Mouse (Mus musculus) monocyte, adult 2 months (primary cell): Measurements from ENCODE around the gene Utrn.
"Not testable (repeated sequence)": the region's sequence is repeated elsewhere in the genome, so short reads cannot be mapped to it uniquely, and the experiment has no call there.

Source experiments
- DNase-seq, 2 experiments: peaks; one replicate each; pipeline ENCODE4 v3.0.0; 2022; ENCODE audit warnings: low spot score in 2 of 2, low read depth in 1 of 2

The Utrn gene

DNA sequence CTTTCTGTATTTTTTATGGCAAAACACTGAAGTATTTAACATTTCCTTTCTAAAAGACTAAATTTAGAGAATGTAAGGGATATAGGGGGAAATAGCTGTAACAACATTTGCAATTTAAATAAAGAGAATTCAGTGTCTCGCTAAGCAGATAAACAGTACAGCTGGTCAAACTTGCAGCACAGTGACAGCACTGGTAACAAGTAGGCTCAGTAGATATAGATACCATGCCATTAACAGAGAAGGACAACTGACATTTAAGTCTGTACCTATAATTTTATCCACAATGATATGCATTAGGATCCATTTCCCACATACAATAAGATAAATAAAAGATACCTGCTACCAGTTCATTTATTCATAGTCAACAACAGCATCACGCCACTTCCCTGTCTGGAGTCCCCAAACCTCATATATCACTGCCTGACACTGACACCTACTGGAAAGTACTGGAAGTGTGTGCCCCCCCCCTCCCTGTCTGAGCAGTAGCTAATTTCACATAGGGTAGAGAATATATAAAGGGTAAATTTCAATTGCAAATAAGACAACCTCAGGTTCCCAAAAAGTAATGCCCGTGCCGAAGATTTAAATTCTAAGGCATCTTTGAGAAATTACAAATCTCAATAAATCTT is 256.8 kb downstream of the Utrn start:
- DNase-seq: no peak

DNA sequence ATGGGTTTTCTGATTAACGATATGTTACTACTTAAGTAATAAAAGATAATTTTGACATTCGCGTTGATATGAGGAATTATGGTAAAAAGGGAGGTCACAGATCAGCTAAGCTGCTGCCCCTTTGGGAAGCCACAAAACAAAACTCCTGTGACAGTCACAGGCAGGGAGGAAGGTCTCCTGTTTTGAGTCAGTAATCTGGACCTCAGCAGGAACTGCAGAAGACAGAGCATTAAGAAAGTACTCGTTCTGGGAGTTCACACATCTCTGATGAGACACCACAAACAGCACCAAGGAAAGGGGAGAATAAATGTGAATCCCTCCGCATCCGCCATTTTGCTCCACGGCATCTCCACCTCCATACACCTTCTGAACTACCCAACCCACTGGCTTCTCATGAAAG is 259.3 kb downstream of the Utrn start:
- no peak for DNase-seq

DNA sequence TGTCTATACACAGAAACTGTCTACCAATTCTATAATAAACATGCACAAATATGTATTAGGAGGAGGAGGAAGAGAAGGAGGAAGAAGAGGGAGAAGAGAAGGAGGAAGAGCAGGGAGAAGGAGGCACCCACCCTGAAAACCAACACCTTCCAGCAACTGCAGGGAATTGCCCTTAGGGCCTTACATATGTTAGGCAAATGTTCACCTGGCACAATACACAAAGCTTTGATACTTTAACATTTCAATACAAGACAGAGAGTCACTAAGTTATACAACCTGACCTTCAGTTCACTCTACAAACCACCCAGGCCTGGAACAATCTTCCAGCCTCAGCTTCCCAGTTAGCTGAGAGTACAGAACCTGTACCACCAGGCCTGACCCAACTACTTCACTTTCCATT is 260.5 kb downstream of the Utrn start:
- DNase-seq: no peak

DNA sequence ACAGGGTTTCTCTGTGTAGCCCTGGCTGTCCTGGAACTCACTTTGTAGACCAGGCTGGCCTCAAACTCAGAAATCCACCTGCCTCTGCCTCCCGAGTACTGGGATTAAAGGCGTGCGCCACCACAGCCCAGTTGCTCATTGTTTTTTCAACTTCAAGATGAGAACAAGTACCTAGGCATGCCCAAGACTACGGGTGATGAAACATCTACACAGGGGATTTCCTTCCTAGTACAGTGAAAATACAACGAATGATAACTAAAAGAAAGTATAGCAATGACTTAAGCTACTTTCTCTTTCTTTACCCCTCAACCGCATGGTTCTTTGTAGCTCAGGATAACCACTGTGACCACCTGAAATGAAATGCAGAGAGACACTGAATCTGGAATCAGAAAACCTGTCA is 262.0 kb downstream of the Utrn start:
- not testable (repeated sequence) for DNase-seq

DNA sequence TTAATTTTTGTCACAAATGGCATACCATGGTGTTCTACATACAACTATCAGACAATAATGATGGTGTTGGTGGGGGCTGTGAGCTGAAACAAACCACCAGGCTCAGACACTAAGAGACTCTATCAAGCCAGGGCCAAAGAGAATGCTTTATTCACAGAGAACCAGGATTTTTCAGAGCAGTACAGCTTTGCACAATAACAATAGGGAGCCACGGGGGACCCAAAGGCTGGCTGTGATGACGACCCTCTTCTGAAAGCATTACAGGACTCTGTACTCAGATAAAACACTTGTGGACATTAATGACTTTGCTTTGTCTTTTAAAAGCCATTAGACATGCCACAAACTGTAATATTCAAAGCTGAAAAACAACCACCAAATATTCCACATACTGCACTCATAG is 273.8 kb downstream of the Utrn start:
- DNase-seq: no peak

DNA sequence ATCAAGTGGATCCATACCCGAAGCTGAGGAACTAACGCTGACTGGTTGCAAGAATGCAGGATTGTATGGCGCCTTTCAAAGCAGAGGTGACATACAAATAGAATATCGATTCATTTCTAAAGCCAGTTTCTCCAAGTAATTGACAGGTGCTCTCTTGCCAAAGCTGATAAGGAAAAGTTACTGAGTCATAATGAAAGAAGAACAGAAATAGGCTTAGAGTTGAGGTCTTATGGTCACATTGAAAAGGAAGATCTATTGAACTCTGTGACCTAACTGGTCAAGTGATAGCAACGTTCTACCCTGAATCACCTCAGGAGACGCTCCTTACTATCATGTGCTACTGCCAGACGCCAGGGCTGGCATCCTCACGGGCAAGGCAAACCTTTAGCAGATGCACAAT is 274.2 kb downstream of the Utrn start:
- DNase-seq: no peak

DNA sequence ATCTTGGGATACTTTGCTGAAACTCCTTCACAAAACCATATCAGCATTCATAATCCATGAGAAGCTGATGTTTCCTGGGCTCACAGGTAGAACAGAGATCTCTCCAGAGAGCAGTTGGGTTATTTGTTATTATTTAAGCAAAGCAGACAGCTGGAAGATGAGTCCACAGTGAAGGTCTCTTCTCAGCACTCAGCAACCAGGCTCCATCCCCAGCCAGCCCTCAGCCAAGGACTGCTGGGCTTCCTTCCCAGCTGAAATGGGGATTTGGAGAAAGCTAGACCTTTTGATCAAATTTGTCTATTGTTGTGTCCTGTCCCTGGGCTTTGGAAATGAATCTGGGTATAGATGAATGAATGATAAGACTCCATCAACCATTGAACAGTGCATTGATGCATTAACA is 276.1 kb downstream of the Utrn start:
- DNase-seq: no peak

DNA sequence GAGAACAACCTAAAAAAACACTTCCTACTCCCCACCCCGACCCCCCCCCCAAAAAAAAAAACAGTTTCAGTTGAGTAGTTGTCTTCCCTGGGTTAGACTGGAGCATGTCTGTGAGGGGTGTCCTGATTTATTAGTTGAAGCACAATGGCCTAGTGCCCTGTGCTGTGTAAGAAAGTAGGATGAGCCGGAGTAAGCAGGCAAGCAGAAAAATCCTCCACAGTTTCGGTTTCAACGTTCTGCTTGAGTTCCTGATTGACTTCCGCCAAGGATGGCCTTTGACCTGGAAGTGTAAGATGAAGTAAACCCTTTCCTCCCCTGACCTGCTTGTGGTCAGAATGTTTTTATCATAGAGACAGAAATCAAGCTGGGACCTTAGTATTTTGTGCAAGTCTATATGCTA is 277.2 kb downstream of the Utrn start:
- DNase-seq: no peak

DNA sequence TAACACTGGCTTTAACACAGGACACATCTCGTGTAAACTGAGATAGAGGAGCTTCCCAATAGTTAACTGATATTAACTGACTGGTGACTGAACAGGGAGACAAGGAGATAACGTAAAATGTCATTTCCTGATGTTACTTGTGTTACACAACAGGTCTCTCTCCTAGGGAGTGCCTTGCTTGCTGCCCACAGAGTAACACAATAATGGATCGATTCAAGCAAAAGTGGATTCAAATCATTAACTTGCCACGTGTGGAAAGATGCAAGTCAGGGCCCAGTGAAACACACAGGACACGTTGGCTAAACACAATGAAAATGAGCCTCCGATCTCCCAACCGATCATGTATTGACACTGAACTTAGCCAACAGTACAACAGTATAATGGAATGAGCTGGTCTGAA is 281.1 kb downstream of the Utrn start:
- DNase-seq: no peak

DNA sequence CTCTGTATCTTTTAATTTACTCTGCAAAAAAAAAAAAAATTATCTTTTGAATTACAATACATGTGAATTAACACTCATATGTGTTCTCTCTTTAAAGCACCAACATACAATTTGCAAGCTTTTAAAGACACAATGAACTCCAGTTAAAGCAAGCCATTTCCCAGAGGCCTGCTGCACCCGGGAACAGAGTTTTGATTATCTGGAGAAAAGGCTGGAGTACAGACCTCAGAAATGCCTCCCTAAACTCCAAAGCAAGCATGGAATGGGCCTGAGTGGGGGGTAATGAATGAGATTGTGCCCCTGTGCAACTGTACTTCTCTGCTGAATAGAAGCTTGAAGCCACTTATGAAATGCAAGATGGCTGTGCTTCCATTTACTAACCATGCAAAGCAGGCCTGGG is 281.8 kb downstream of the Utrn start:
- DNase-seq: no peak

DNA sequence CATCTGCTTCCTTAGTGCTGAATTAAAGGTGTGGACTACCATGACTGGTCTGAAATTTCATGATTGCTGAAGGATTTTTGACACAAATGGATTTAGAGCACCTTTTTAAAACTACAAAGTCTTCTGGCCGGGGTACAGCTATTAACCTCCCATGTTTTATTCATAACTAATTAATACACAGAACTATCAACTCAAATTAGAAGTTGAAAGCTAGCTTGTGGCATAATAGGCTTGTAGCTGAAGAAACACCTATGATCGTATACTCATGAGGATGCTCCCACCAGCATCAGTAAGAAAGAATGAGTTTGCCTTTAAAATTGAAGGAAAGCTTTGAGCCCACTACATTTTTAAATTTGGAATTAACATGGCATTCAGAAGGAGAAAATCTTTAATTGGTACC is 282.3 kb downstream of the Utrn start:
- no peak for DNase-seq

DNA sequence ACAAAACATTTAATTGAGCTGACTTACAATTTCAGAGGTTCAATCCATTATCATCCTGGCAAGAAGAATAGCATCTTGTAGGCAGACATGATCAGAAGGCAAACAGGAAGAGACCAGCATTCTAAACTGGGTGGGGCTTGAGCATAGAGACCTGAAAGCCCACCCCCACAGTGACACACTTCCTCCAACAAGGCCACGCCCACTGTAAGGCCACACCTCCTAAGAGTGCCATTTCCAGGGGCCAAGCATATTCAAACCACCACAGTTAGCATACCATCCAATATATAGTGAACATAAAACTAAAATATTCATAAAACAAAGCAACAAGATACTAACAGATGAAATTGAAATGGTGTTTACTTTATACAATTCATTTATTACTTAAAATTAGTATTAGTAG is 283.0 kb downstream of the Utrn start:
- no peak for DNase-seq

DNA sequence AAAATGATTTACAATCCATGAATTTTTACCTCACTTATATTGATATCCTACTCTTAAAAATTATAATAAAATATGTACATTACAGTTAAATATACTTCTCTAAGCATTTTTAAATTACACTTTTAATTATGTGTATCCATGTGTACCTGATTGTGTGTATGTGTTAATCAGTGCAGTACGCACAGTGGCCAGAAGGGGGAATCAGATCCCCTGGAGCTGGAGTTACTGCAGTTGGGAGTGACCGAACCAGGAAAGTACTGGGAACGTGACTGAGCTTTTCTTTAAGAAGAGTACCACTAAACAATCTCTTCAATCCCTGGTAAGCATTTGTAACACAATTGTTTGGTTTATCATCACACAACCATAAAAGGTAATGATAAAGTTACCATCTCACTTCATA is 285.7 kb downstream of the Utrn start:
- DNase-seq: no peak

DNA sequence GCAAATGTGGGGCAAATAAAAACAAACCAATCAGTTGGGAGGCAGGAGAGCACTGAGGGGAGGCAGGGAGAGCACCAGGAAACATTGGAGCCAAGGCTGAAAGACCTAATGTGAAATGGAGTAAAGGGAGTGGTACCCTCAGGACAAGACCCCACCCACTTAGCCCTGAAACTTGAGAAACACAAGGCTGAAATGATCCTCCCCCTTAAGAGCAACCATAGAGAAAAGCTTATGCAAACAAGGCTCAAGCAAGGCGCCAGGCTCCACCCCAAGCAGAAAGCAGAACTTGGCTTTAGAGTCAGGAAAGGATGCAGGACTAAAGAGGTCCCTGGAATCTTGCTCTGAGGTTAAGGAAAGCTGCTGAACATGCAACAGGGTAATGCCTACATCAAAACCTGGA is 290.1 kb downstream of the Utrn start:
- no peak for DNase-seq

DNA sequence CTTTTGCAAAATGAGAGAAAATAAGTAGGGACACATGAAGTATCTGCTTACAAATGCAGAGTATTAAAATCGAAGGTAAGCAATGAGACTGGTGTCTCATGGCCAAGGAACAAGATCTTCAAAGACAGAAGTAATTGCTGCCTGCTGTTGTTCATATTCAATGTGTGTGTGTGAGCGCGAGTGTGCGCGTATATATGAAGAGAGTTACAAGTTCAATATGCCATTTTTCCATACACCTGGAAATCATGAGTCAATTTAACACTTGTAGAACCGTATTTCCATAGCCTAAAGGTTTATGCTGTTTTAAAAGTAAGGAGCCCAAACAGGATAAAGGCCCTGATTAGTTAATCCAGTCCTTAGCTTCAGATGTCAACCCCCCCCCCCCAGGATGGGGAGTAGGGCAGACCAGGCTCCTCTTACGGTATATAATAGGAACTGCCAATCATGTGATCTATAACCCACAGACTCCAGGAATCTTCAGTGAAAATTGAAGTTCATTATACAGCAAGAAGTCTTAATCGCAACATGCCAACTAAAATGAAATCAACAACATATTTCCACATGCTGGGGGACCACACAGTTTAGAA is 293.2 kb downstream of the Utrn start:
- DNase-seq: no peak

DNA sequence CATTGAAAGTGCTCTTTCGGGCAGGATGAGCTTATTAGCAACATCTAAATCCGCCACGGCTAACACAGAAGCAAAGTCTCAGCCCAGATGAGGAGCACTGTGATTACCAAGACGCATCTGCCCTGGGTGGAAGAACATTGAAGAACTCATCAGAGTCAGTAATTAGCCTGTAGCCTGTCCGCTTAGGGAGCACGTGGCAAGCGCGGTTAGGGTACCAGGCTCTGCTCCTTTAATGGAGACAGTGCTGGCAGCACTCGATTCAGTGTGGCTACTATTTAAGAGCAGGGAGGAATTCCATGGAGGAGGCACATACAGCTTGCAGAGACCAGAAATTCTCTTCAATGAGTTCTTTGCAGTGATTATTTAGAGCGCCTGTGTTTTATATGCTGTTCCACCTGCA is 294.4 kb downstream of the Utrn start:
- DNase-seq: no peak

DNA sequence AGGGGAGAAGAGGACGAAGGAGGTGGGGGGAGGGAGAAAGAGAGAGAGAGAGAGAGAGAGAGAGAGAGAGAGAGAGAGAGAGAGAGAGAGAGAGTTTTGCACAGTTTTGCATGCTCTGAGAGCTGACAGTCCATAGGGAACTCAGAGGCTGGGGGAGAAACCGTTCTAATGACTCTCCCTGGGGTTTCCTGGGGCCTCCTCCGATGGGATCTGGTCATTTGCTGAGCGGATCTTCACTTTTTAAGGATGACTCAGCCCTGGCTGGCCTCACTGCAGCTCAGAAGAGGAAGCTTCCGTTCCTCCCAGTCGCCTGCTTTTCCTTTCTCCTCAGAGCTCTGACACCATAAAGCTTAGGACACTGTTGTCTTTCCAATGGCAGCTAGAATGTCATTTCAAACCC is 295.6 kb downstream of the Utrn start:
- DNase-seq: no peak

DNA sequence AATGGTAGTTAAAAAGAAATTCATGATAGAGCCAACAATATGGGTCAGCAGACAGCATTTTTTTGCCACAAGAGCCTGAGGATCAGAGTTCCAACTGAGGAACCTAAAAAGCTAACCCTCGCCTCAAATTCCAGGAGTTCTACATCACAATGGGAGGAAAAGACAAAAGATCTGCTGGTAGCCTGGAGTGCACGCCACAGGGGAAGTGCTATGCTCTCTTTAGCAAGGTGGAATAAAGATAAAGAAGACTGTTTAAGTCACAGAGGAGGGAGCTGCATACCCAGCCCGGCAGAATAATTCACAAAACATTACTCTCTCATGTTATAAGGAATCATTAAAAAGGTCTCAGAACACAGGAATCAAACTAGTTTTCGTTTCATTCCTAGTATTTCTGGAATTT is 296.4 kb downstream of the Utrn start:
- no peak for DNase-seq

DNA sequence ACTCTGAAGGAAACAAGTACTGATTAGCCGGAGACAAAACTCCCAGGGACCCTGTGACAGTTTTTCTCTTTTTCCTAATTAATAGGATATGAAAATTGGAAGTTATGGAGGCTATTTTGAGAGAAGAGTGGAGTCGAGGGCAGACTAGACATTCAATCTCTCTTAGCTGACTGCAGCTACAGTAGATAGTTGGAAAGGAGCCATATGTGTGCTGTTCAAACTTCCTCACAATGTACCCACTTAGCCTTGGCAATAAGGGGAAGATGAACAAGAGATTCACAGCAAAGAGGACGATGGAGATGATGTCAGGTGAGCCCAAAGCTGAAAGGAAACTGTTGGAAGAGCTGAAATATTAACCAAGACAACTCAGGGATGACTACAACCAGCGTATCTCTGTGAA is 304.7 kb downstream of the Utrn start:
- no peak for DNase-seq

DNA sequence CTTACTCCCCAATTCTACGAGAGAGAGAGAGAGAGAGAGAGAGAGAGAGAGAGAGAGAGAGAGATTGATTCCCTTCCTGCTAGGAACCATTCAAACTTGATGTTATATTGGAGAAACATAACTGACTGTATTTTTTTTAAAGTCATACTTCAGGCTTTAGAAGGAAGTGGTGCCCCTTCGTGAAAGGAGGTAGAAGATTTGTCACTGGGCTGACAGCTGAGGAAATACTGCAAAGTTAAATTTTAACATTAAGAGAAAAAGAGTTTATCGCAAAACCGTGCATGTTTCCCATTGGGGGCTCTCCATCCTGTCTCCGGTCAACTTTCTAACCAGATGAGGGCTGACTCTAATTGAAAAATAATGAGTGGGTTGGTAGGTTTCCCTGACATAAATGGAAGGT is 310.4 kb downstream of the Utrn start:
- no peak for DNase-seq

DNA sequence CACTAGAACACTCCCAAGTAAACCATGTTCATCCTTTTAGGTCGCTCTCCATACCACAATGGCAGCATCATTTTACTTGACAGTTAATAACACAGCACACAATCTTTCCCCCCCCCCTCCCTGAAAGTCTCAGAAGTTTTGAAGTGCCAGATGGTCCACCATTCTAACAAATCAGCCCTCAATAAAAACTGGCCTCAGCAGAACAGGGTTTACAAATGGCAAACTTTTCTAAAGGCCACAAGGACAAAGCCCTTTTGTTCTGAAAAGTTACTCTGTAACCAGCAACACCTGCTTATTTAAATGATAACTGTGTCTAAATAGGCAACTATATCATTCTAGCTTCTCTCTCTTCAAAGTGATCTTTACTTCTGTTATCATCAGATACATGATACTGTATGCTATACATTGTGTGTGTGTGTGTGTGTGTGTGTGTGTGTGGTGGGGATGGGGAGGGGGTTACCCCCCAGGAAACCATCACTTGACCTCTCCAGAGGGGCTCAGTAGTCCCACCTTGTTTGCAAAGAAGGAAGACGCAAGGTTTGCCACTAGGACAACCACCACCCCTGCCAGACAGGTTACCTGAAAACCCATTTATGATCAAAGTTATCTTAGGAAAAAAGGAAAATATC is 315.0 kb downstream of the Utrn start:
- DNase-seq: no peak

DNA sequence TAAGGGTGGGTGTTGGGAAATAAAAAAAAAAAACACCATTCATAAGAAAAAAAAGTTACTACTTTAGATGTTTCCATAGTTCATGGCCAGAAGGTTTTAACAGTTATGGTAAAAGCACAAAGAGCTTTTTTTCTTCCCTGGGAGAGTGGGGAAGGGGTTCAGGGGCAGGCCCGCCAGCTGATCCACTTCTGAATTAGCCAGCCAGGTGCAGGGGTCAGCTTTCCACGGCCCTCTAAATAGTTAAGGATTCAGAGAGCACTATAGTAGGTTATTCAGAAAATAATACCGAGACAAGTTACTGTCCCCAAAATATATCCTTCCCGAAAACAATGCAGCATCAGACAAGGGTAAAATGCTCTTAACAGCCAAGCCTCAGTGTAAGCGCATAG is 316.3 kb downstream of the Utrn start:
- DNase-seq: no peak
